Mouse (Mus musculus) lung, adult 2 months (tissue): ENCODE results near the gene Fam213a. TPM values are rescaled to one million over a fixed set of nuclear protein-coding genes. Genes with fewer than 3 reads are reported as not detected.

Experiments
- DNase-seq: peaks from one replicate; pipeline ENCODE4 v3.0.0; 2022
- H3K4me1 ChIP-seq: fragments of 200-500 bp; 2 replicates; pipeline ENCODE4 v1.6.1; 2011; ENCODE audit warnings: low read length; ENCODE audit not compliant: control insufficient read depth, insufficient read depth
- H3K4me3 ChIP-seq: fragments of 200-500 bp; replicated peaks from 2 replicates; pipeline ENCODE3; 2011; ENCODE audit warnings: low read depth, mild to moderate bottlenecking, control low read depth, low read length; ENCODE audit errors: extremely low read depth
- CTCF ChIP-seq: fragments of 200-500 bp; IDR thresholded peaks from 2 replicates; pipeline ENCODE4 v1.5.1; 2011; ENCODE audit warnings: mild to moderate bottlenecking, low read length, control low read depth; ENCODE audit not compliant: insufficient read depth
- POLR2A ChIP-seq: fragments of 200-500 bp; IDR thresholded peaks from 2 replicates; pipeline ENCODE4 v1.6.1; 2011; ENCODE audit warnings: low read depth, mild to moderate bottlenecking, control low read depth, low read length, borderline replicate concordance; ENCODE audit errors: extremely low read depth
- WGBS: fragments of 180-500 bp; shearing (Covaris S2); methylation state at CpG from one replicate; pipeline ENCODE4 v1.1.7; 2018; 5-methylcytosine and 5-hydroxymethylcytosine counted together
- polyA plus RNA-seq: library from polyadenylated mRNA; depleted of rRNA; stranded (reverse); fragments of >200 nt; gene quantifications from 2 replicates; pipeline ENCODE4 v1.2.3, GENCODE M21; 2012

Gene Fam213a
- polyA plus RNA-seq, 1 experiment, result 12.8 TPM

DNA sequence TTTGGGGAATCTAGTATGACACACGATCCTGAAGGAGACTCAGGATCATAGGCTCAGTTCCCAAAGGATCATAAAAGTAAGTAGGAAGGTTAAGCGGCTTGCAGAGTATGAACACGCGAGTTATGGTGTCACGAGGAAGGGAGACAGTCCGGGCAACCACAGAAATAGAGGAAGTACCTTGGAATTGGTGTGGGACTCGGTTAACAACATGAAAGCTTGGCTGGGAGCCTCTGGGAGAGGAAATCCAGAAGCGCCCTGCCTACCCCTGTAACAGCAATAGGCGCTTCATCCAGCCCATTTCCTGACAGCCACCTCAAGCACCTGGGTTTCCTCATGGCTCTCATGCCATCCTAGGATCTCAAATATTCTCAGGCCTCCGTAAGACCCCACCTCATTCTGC lies 7.3 kb downstream of the Fam213a start:
- no peak for DNase-seq
- 80% methylated on average over 10 of the region's 10 CpGs for WGBS
- Histone ChIP-seq H3K4me1 (no peaks in the 10 kb centered on the region), H3K4me3 (no peak overlapping the region)
- TF ChIP-seq POLR2A (no peak), CTCF (no peak)

GRCm38 (mm10) chr14:41005716-41006115 lies 7.9 kb downstream of the Fam213a start:
- DNase-seq, result no peak
- Histone ChIP-seq H3K4me1 (no peaks in the 10 kb centered on the region), H3K4me3 (no peak overlapping the region)
- TF ChIP-seq CTCF (no peak), POLR2A (no peak)
- WGBS, result 71% methylated on average over 9 of the region's 9 CpGs

DNA sequence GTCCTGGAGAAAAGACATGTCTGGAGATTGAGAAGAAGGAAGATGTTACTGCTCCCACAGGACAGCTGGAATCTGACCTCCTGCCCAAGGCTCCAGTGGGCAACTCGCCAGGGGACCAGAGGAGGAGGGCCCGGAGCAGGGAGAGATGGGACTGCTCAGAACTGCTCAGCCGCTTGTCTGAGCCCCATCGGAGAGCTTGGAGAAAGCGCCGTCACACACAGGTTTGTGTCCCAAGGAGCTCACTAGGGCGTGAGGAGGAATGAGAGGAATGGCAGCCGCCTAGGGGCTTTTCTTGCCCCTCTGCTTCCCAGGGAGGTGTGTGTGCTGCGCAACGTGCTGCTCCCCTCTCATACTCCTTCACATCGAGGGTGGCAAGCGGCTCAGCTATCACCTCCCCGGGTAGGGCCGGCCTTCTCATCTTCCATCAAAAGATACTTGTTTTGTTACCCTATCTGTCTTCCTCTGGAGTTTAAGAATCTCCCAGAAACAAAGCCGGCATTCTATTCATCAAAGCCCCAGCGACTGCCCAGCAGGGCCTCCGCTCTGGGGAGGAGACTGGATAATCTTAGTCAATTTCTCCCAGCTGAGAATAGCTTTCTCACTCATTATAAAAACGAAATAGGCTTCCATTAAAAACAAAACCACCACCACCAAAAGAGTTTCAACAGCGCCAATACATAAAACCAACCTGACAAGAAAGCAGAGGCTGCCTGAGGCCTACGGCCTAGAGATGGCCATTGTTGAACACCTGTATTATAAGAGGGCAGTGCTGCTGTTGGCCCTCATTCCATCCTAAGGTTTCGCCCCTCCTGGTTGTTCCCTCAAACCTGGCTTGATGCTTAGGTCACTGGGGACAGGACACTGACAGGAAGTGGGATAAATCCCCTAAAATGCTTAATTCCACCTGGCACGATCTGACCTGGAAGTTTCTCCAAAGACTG lies 9.1 kb downstream of the Fam213a start:
- Histone ChIP-seq H3K4me1 (no peaks in the 10 kb centered on the region), H3K4me3 (no peak overlapping the region)
- DNase-seq, result no peak

GRCm38 (mm10) chr14:41001576-41001975 lies 12.0 kb downstream of the Fam213a start:
- 91% methylated on average over 5 of the region's 5 CpGs for WGBS
- TF ChIP-seq CTCF (no peak), POLR2A (no peak)
- Histone ChIP-seq H3K4me1 (no peaks in the 10 kb centered on the region), H3K4me3 (no peak overlapping the region)
- DNase-seq, result no peak

More for the DNA sequence above, 9.1 kb downstream of the Fam213a start:
- TF ChIP-seq POLR2A (no peak), CTCF (no peak)
- WGBS, result 60% methylated on average over 22 of the region's 22 CpGs

DNA sequence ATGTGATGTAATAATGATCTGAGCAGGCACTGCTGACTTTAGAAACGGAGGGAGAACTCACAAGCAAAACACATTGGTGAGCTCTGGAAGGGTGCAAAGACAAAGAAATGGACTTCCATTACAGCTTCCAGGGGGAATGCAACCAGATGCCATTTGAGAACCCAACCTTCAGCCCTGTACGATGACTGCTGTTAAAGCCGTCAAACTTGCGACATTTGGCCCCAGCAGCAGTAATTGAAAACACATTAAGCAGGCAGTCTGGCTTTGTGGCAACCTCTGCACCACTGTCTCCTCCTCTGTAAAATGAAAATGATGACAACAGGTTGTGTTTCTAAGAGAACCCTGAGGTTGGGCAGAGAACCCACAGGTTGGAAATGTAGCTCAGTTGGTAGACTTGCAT lies 12.8 kb downstream of the Fam213a start:
- Histone ChIP-seq H3K4me3 (no peak overlapping the region), H3K4me1 (no peaks in the 10 kb centered on the region)
- 86% methylated on average over 4 of the region's 4 CpGs for WGBS
- TF ChIP-seq POLR2A (no peak), CTCF (no peak)
- DNase-seq, result no peak

DNA sequence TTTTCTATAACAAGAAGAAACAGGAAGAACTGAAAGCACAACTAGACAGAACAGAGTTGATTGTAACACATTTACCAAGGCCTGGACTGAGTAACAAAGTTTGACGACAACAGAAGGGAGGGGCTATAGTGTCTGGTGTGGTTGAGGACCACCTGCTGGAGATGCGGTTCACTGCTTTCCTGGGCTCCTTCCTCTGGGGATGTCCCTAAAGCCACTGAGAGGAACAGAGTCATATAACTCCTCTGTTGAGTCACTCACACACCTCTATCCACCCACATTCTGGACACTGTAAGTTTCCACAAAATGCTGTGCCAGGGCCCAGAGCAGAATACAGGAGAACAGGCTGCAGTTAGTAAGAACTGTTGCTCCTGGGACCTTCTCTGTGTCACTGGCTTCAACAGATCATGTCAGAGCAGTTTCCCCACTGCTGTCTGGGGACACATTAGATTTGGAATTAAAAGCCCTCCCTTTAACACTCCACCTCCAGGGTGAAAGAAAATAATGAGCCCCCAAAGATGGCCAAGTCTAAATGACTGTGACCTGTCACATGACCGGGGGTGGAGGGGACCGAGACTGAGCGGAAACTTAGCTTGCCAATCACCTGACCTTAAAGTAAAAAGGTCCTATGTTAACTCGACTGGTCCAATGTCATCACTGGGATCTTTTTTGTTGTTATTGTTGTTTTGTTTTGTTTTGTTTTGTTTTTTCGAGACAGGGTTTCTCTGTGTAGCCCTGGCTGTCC lies 13.5 kb downstream of the Fam213a start:
- WGBS, result 82% methylated on average over 7 of the region's 7 CpGs
- TF ChIP-seq POLR2A (no peak), CTCF (no peak)
- no peak for DNase-seq
- H3K4me1 ChIP-seq, result no peaks in the 10 kb centered on the region
- no peak overlapping the region for H3K4me3 ChIP-seq

DNA sequence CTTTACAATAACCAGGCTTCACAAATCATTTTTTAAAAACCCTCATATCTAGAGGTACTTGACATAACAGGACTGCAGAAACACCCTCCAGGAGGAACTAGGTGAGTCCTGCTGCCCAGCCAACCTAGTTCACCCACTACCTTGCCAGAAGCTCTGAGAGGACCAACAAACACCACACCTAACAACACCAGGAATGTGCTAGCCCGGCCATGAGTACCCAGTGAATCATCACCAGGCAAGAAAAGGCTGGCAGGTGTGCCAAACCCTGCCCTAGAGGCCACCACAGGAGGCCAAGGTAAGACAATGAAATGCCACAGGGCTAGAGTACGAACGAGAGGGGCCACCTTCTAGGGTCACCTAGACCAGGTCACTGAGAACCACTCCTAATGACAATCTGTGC lies 17.4 kb downstream of the Fam213a start:
- Histone ChIP-seq H3K4me3 (no peak overlapping the region), H3K4me1 (no peaks in the 10 kb centered on the region)
- WGBS, result 77% methylated on average over 3 of the region's 3 CpGs
- no peak for DNase-seq
- no peak for TF ChIP-seq CTCF
- TF ChIP-seq POLR2A, result no peak

GRCm38 (mm10) chr14:40992464-40992863 lies 21.1 kb downstream of the Fam213a start:
- no peak overlapping the region for H3K4me3 ChIP-seq
- 42% methylated on average over 6 of the region's 6 CpGs for WGBS
- TF ChIP-seq CTCF (no peak), POLR2A (no peak)
- DNase-seq, result no peak
- H3K4me1 ChIP-seq, result no peaks in the 10 kb centered on the region

GRCm38 (mm10) chr14:40988780-40989179 lies 24.8 kb downstream of the Fam213a start:
- no peak for TF ChIP-seq CTCF
- TF ChIP-seq POLR2A, result no peak
- H3K4me3 ChIP-seq, result no peak overlapping the region
- H3K4me1 ChIP-seq, result no peaks in the 10 kb centered on the region
- WGBS, result 90% methylated on average over 5 of the region's 5 CpGs
- no peak for DNase-seq
